Mouse (Mus musculus) thymus, postnatal 14 days (tissue): ENCODE results near the gene Vcpkmt.
"Not testable (repeated sequence)": the region's sequence is repeated elsewhere in the genome, so short reads cannot be mapped to it uniquely, and the experiment has no call there.

ENCODE experiments used
- DNase-seq: peaks from one replicate; pipeline ENCODE4 v3.0.0; 2021

Gene Vcpkmt

GRCm38 (mm10) chr12:69582613-69583269 lies at the start of gene Vcpkmt:
Vcpkmt (minus strand) TSS chr12:69583028.
- peak; percentile 94 for DNase-seq

- not testable (repeated sequence) for DNase-seq
Measured at GRCm38 (mm10) chr12:69618590-69618989, 35.8 kb upstream of the Vcpkmt start.

- no peak for DNase-seq
Measured at GRCm38 (mm10) chr12:69604367-69604766, 21.5 kb upstream of the Vcpkmt start.

- DNase-seq, result no peak
Measured at GRCm38 (mm10) chr12:69597446-69597845, 14.6 kb upstream of the Vcpkmt start.

- no peak for DNase-seq
Measured at GRCm38 (mm10) chr12:69593130-69593529, 10.3 kb upstream of the Vcpkmt start.

GRCm38 (mm10) chr12:69583270-69583629 lies 422 bp upstream of the Vcpkmt start:
- no peak for DNase-seq

- DNase-seq, result no peak
Measured at GRCm38 (mm10) chr12:69582216-69582612, 614 bp downstream of the Vcpkmt start.

- no peak for DNase-seq
Measured at GRCm38 (mm10) chr12:69579623-69580022, 3.2 kb downstream of the Vcpkmt start.

GRCm38 (mm10) chr12:69576120-69576627 lies 6.7 kb downstream of the Vcpkmt start:
- DNase-seq, result no peak

- peak; percentile 87 for DNase-seq
Measured at GRCm38 (mm10) chr12:69573916-69574881, 8.6 kb downstream of the Vcpkmt start.

- DNase-seq, result no peak
Measured at GRCm38 (mm10) chr12:69573271-69573670, 9.6 kb downstream of the Vcpkmt start.

- no peak for DNase-seq
Measured at GRCm38 (mm10) chr12:69569926-69570325, 12.9 kb downstream of the Vcpkmt start.

- no peak for DNase-seq
Measured at GRCm38 (mm10) chr12:69568266-69568665, 14.6 kb downstream of the Vcpkmt start.

- DNase-seq, result not testable (repeated sequence)
Measured at GRCm38 (mm10) chr12:69561006-69561405, 21.8 kb downstream of the Vcpkmt start.

GRCm38 (mm10) chr12:69556221-69556861 lies 26.5 kb downstream of the Vcpkmt start:
- DNase-seq, result no peak

GRCm38 (mm10) chr12:69545456-69546178 lies 37.2 kb downstream of the Vcpkmt start:
- peak; percentile 31 for DNase-seq

GRCm38 (mm10) chr12:69544994-69545393 lies 37.8 kb downstream of the Vcpkmt start:
- DNase-seq, result no peak

GRCm38 (mm10) chr12:69544562-69544961 lies 38.3 kb downstream of the Vcpkmt start:
- DNase-seq, result no peak

- DNase-seq, result no peak
Measured at GRCm38 (mm10) chr12:69542376-69542775, 40.5 kb downstream of the Vcpkmt start.

GRCm38 (mm10) chr12:69541663-69542062 lies 41.2 kb downstream of the Vcpkmt start:
- no peak for DNase-seq

GRCm38 (mm10) chr12:69539353-69539752 lies 43.5 kb downstream of the Vcpkmt start:
- DNase-seq, result peak; percentile 56

- no peak for DNase-seq
Measured at GRCm38 (mm10) chr12:69538362-69538950, 44.4 kb downstream of the Vcpkmt start.
